Mouse (Mus musculus) erythroblast, embryonic 14.5 days (primary cell): ENCODE results near the gene Dennd2c.

Experiments used
- GATA1 ChIP-seq: IDR thresholded peaks from 2 replicates; pipeline ENCODE4 v1.6.1; 2012; ENCODE audit warnings: low read length, inconsistent platforms, mixed read lengths
- TAL1 ChIP-seq: IDR thresholded peaks from 3 replicates; pipeline ENCODE4 v1.6.1; 2012; ENCODE audit warnings: low read length, inconsistent platforms, mixed read lengths

GRCm38 (mm10) chr3:103056016-103056595, 46.3 kb upstream of the Dennd2c start:
- no peak for TF ChIP-seq GATA1
- TF ChIP-seq TAL1, result no peak
